Mouse (Mus musculus) spleen, adult 18-20 months (tissue): ENCODE data around the gene Tmem108.

Experiments
- DNase-seq, 2 experiments: peaks; one replicate each; pipeline ENCODE4 v3.0.0; 2022; ENCODE audit warnings: mixed read lengths in 2 of 2

Tmem108 gene

DNA sequence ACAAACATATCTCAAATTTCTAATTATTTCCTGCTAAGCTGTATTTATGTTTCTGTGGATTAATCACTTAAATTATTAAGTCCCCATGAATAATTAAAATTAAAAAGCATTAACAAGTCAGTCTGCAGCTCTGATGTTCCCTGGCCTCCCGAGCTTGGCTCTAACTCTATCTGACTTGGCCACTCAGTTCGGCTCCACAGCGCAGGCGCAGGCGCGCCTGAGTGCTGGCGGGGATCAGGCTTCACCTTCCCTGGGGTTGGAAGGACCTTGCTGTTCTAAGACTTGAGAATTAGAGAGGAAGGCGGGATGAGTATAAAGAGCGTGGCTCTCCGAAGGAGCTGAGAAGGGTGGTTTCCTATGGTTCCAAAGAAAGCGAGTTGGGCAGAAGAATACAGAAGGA is 41.6 kb downstream of the Tmem108 start:
- DNase-seq: no peak

DNA sequence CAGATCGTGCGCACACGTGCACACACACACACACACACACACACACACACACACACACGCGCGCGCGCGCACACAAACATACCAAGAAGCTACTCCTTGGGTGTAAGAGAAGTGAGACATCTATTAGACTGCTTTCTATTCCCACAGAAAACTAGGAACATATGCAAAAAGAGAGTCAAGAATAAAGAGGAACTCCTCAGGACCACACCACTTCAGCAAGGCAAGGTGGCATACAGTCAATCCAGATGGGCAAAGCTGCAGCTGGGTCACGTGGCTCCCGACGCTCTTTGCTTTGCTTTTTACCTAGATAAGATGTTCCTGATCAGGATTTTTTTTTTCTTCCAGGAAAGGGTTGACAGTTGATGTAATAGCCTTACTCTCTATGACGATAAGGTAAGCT is 45.6 kb downstream of the Tmem108 start:
- no peak for DNase-seq

DNA sequence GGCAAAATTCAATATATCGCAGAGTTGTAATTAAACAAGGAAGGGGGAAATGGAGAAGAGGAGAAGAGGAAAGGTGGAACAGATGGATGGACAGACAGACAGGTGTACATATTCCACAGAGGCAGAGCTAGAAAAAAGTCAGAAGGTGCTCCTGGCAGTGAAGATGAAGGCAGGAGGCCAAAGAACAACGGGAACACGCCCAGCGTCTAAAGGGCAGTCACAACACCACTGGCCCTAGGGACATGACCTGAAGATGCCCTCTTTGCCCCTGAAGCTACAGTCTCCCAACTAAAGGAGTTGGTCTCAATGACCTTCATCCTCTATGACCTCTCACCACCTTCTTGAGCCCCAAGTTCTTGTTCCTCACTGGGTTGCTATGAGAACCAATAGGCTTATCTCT is 46.3 kb downstream of the Tmem108 start:
- no peak for DNase-seq

DNA sequence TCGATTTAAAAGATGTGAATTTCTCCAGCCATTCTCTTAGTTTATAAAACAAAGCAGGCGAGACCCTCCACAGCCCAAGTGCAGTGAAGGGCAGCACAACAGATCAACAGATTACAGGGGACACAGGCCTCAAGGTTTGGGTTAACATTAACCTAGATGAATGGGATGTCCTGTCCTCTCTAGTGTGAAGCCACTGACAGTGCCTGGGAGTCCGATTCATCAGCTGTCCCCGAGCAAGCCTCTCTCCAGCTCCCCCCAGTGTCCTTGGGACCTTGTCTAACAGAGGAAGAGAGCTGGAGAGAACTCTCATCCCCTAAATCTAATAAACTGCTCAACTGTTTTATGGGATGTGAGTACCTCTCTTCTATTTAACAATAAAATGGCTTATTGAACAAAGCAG is 48.4 kb downstream of the Tmem108 start:
- no peak for DNase-seq

DNA sequence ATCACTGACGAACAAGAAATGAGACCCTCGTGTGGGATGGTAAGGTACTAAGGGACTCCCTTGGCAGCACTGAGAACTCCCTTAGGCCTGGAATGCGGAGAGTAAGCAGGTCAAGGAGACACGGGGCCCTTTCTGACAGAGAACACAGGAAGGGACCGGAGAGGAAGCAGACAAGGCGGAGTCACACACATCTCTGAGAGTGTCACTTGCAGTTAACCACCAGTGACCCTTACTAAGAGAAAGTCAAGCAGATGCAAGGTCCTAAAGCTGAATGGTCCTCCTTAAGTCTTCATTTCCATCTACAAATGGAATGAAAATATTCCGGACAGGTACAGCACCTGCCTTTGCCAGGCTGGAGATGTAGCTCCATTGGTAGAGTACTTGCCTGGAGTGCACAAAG is 48.9 kb downstream of the Tmem108 start:
- DNase-seq: no peak

DNA sequence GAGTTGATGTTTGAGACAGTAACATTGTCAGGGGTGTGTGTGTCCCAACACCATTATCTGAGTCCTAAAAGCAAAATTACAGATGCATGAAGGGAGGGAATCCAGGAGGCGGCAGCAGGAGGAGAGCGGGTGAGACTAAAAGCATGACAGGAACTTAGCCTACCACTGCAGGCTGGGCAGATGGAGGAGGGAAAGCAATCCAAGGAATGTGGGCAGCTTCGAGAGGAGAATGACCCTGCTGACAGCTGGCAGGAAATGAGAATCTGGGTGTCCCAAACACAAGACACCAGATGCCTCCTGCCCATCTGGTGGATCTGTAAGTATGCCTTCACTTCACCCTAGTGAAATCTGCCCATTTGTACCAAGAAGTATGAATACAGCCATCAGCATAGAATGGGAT is 51.9 kb downstream of the Tmem108 start:
- DNase-seq: no peak

DNA sequence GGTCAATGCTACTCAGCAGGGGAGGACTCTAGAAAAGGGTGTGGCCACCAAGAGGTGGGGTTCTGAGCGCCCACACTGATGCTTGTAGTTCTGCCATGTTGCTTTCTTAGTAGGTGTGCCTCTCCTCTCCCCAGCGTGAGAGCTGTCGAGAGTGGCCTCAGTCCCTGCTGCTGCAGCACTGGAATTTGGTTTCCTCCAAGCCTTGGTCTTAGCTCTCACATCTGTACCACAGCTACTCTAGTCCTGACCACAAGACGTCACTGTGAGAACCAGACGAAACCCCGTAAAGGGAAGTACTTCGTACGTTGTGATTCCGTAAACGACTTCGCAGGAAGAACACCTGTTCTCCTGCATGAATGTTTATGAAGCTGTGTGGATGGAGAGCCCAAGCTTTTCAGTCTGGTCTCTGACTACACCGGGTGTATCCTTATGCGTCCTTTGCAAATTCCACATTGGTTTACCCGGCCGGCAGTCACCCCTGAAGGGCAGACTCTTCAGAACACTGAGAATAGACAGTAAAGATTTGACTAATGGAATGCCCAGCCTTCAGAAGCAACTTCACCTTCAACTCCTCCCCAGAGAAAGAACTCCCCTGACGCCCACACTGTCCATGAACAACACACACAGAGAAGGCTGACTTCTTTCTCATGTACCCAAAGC is 53.0 kb downstream of the Tmem108 start:
- peak; percentile 21 to 35 for DNase-seq

DNA sequence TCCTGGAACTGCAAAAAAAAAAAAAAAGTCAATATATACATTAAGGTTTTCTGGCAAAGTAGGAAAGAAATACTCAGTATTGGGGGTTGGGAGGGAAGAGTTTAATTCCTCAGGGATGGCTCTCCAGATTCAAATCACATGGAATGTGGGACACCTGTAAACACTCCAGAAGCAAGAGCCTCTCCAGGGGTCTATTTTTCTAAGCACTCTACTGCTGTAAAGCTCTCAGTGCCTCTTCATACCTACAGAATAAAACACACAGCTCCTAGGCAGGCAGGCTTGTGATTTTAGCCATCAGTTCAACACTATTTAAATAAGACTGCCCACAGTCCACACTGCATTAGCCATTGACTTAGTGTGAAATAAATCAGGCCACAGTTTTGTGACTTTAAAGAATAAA is 53.8 kb downstream of the Tmem108 start:
- DNase-seq: no peak

DNA sequence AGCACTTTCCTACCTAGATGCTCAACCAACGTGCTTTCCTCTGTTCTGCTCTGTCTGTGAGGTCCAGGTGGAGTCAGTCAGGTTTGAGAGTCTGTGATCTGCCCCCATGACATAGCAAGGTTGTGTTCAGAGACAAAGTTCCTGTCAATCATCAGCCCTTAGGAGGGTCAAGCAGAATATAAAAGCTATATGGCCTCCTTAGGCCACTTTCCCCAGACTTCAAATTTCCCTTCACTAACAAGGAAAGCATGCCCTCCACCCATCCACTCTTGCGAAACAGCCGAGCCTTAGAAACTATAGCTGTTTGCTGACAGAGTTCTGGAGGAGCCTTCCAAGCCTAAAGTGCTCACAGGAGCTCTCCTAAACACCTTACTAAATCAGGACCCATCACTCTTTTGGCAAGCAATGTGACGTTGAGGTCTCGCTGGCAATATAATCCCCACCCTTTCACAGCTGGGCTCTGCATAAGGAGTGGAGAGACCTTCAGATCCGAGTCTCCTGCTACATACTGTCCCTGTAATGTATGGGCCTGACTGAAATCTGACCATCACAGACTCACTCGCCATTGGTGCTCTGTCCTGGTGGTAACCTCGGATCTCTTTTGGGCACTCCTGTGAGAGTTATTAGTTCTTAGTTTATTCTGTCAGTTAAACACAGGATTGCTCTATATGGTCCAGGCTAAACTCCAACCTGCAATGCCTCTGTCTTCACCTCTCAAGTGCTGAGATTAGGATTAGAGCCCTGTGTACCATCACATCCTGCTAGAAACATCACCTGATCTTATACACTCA is 54.4 kb downstream of the Tmem108 start:
- no peak for DNase-seq

DNA sequence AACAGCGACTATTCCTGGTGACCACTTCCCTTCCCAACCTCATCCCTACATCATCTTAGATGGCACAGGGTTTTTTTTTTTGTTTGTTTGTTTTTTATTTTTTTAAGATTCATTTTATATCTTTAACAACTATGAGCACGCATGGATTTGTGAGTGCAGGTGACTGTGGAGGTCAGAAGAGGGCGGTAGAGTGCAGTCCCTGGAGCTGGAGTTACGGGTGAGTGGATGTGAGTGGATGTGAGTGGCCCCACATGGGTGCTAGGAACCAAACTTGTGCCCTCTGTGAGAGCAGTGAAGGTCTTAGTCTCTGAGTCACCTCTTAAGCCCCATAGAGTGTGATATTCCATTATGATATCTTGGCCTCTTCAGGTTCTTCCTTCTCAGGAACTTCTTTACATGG is 55.9 kb downstream of the Tmem108 start:
- no peak for DNase-seq

DNA sequence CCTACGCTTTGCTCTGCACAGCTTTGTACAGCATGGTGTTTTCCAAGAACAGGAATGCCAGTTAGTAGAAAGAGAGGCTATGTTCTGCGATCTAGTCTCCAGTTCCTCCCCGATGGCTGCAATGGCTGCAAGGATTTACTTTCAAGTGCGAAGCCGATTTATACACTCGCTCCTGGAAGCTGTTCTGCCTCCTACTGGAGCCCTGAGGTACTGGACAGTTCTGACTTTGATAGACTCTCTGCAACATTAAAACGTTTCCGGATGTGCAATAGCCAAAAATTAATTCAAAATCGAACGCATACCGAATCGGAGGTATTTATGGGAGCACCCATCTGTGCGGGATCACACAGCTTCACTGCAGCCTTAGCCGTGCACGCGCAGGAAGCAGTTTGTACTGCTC is 58.6 kb downstream of the Tmem108 start:
- DNase-seq: no peak

DNA sequence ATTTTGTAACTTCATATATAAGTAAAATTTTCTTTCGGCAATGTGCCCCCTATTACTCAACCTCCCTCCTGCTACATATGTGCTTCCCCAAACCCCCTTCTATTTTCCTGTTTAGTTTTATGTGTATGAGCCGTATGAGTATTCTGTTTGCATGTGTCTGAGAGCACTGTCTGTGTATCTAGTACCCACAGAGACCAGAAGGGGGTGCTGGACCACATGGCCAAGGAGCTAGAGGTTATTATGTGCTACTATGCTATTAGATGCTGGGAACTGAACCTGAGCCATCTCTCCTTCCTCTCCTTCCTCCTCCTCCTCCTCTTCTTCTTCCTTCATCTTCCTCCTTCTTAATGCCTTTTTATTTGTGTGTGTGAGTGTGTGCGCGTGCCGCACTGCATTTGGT is 59.2 kb downstream of the Tmem108 start:
- DNase-seq: no peak

DNA sequence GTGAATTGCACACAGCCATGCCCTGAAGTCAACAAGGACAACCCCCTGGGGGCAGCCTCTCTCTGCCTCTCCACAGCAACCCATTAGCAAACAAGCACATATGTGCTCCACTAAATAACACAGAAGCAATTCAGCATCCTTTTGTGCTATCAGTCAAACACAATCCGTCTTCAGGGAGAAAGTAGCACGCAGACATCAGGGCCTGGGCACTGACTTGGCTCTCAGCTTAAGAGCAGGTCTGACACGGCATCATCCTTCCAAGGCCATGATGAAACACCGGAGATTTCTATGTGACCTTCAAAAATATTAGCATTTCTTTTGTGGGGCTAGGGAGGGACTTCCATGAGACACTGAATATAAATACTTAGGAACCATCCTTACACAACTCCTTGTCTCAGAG is 60.2 kb downstream of the Tmem108 start:
- no peak for DNase-seq

DNA sequence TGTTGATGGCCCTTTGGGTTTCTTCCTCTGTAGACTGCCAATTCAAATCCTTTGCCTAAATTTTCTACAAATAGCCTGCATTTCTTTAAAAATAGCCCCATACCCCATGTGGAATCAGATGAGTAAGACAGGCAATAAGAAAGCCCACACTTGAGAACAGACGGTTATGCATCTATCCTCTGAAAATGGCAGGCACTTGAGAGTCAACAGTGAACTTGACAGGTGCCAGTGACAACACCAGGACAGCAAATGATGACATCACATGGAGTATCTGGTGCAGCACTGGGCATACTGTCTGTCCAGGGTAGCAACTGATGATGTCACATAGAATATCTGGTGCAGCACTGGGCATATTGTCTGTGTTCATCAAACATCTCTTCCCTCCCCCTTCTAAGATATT is 61.4 kb downstream of the Tmem108 start:
- no peak for DNase-seq

DNA sequence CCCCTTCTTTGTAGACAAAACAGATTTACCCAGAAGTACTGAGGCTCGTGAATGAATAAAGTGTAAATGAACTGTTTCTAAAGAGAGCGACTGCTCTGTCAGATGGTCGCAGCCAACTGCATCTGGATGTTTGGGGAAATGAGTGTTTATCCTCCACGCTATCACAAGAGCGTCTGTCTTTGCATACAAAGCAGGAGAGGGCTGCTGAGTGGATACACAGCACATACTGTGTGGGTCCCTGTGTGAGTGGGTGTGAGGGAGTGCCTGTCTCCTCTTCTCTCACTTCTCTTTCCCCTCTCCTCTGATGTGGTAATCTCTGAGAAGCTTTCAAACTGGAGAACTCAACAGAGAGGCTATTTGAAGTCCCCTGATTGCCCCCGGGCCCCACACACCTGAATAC is 64.7 kb downstream of the Tmem108 start:
- DNase-seq: no peak

DNA sequence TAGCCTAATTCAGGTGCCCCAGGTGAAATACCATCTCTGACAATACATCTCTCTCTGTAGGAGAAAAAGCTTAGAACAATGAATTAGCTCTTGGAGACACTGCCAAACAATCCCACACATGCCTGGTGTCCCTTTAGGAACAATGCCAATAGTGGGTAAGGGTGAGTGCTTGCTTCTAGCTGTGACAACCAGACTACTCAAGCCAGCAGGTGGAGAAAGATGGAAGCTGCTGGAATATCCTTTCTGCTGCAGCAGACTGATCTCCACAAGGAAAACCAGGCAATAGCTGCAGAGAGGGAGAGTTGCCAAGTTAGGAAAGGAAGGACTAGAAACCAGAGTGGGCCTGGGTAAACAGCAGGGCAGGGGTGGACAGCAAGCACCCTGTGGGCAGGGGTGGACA is 67.8 kb downstream of the Tmem108 start:
- DNase-seq: no peak

DNA sequence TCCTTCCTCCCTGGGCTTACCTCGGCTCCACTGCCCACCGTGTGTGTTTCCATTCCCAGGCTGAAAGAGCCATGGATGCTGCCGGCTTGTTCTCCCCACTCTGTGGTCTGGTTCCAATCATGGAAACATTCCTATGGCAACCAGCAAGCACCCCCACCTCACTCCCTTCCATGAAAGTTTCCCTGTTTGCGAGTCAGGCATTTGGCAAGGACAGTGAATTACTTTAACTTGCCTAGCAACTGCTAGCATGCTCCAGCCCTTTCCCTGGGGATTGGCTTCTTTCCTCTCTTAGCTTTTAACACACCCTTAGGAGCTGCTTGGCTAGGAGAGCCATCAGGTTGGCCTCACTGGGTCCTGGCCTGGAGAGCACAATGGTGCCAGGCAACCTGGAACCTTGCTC is 68.9 kb downstream of the Tmem108 start:
- DNase-seq: no peak

DNA sequence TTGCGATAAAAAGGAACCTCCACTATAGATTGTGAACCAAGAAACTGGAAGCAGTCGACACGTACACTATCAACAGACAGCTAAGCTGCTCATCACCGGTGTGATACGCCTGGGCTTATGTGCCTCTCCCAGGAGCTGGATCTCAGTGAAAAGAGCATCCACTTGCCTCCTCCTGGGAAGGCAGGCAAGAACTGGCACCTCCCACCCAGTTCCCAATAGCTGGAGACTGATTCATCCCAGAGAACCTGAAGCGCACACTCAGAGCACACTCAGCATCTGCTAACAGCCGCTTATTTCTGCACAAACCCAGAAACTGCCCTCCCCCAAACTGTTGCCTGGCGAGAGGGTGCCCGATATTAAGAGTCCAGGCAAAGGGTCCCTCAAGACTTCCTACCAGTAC is 69.8 kb downstream of the Tmem108 start:
- no peak for DNase-seq

DNA sequence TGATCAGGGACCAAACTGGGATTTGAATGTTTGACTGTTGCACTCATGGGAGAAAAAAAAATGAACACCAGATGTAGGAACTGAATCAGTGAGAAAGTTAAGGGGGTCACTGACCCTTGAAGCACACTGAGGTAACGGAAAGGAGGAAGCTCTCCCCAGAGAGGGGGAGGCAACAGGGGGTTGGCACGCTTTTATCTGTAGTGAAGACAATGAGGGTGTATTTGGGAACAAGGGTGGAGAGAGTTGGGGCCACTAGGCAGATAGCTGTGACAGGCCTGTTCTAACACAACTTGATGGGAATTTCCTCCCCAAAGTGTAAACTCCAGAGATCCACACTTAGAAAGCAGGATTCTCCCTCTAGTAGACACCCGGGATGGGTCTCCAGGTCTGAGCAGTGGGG is 71.2 kb downstream of the Tmem108 start:
- DNase-seq: no peak

DNA sequence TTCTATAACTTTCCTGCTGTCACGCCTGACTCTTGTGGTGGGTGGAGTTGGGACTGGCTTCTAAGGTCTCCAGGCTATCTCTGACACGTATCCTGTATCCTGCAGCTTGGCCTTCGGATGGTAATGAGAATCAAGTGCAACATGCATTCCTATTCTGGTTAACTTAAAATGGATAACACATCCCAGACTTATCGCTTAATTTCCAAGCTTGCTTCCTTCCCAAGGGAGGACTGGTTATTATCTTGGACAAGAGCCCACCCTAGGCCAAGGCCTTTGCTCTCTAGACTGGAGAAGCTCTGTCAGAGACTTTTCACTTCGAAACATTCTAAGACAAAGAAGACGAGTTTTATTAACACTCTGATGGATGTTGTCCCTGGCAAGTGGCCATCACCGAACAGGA is 71.9 kb downstream of the Tmem108 start:
- DNase-seq: no peak

DNA sequence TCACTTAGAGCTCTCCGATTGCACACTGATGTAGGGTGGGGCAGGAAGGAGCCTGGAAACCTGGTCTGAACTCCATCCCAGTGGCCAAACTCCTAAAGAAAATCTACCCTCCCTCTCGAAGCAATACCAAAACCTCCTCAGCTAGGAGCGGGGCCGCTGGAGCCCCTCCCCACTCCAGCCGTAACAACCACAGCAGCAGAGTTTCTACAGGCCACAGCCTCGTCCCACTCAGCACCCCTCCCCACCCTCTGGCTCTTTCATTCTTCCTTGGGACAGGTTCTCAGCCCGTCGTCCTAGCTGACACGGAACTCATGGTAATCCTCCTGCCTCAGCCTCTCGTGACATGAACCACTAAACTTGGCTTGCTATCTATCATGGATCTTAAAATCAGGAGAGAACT is 72.6 kb downstream of the Tmem108 start:
- DNase-seq: no peak

DNA sequence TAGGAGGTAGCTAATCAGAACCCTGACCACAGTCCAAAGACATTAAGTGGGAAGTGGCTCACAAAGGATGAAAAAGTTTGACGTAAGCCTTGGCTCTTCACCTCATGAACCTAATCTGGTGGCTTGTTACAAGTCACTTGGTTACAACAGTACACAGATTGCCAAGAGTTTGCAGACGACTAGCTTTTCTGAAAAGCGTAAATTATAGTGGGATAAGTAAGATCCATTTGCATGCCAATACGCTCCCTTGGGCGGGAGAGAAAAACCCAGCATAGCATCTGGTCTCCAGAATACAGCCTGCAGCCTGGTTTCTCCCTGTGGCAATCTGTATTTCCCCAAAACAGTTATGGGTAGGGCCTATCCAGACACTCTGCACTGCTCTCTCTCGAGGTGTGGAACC is 74.5 kb downstream of the Tmem108 start:
- no peak for DNase-seq

DNA sequence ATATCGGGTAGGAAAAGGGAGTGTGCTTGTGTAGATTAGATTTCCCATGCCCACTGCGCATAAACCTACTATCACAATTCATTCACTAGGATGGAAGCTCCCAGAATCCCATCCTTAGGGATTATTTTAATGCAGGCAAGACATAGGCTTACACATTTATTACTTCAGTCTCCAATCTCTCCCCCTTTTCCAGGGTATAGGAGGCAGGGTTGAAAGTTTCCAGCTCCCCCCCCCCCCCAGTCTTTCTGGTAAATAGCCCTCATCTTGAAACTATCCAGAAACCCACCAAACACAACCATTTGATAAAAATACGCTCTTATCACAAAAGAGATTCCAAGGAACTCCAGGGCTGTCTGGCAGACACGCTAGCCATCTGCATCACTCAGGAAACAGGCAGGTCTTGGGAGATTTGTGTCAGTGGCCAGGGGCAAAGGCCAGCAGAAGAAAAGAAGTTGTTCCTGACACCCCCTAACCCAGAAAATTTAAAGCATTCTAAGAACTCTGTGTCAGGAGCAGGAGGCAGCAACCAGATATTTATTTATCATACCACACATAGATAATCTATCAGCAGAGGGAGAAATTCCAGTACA is 79.8 kb downstream of the Tmem108 start:
- no peak for DNase-seq

DNA sequence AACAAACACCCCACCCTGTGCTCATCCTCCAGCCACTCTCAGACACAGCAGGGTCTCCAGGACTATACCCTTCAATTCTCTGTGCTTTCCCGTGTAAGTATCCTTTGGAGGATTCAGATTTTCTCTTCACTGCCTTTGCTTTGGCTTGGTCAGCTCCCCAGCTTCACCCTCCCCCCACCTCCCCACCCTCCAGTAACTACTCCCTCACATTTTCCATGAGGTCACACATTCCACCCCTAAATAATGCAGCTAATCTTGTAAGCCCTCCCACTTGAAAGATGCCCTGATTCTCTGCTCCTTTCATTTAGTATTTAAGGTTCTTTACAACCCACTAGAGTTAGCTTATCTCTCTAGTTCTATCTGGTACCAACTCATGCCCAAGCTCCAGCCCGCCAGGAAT is 82.4 kb downstream of the Tmem108 start:
- DNase-seq: no peak
